Mouse (Mus musculus) right cerebral cortex, adult 18-20 months (tissue): Measurements from ENCODE around the gene Nlrc5.
"Not testable (repeated sequence)": the region's sequence is repeated elsewhere in the genome, so short reads cannot be mapped to it uniquely, and the experiment has no call there.

ENCODE experiments used
- DNase-seq: peaks from one replicate; pipeline ENCODE4 v3.0.0; 2022; ENCODE audit warnings: mixed read lengths

The Nlrc5 gene

DNA sequence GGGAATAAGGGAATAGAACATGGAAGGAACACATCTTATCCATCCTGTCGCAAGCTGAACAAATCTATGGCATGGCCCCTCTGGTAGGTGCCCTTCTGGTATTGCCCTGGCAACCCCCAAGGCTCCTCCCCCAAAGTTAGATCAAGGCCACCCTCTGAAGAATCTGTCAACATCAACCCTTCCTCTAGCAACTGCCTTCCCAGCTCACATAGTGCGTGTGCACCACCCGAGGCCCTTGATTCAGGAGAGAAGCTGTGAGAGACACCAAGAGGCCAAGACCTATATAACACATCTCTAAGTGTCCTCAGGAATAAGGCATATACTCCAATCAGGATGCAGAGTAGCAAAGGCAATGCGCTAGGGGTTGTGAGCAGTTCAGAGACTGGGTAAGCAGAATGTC is 11.9 kb upstream of the Nlrc5 start:
- no peak for DNase-seq

GRCm38 (mm10) chr8:94427953-94428352 is 6.2 kb upstream of the Nlrc5 start:
- DNase-seq: no peak

DNA sequence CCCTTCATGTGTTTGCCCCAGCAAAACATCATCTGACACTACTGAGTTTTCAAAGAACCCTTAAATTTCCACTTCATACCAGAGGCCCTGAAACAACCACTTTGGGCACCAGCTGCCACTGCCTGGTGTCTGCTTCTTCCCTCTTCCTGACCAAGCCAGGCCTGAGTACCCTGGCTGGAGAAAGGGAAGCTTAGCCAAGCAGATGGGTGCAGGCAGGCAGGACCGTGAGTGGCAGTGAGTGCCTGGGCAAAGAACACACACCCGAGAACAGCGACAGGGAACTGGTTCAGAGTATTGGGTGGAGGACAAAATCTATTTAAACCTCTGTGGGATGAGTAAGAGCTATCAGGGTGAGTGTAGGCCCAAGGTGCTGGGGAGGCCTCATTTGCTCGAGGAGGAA is 5.7 kb upstream of the Nlrc5 start:
- DNase-seq: no peak

DNA sequence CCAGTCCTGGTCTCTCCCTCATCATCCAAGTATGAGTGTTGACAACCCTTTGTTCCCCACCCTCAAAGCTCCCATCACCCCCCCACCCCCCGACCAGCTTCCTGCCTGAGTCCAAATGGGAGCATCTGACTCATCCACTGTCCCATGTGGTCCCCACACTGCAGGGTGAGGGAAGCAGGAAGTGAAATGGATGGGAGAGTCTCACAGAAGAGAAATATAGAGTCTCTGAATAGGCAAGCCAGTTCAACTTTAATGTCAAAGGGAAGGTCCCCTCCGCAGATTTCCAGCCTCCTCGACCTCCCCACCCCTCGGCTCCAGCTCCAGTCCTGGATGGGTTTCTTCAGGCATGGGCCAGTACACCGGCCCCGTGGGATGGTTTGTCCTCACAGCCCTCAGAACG is 4.8 kb upstream of the Nlrc5 start:
- no peak for DNase-seq

GRCm38 (mm10) chr8:94432212-94432611 is 1.9 kb upstream of the Nlrc5 start:
- DNase-seq: no peak

DNA sequence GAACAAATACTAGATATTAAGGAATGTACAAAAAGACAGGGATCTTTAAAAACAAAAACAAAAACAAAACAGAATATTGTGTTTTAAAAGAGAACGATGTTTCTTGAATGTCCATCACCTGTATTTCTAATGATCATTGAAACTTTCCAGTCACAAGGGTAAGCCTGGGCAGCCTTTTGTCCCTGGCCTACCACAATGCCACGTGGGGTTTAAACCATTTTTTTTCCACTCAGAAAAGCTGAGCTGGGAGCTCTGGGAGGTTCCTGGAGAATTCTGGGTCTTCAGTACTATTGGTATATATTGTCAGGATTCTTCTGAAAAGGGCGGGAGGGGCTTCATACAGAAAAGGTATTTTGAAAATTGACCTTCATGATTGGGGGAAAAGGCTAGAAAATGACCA is 802 bp downstream of the Nlrc5 start:
- no peak for DNase-seq

DNA sequence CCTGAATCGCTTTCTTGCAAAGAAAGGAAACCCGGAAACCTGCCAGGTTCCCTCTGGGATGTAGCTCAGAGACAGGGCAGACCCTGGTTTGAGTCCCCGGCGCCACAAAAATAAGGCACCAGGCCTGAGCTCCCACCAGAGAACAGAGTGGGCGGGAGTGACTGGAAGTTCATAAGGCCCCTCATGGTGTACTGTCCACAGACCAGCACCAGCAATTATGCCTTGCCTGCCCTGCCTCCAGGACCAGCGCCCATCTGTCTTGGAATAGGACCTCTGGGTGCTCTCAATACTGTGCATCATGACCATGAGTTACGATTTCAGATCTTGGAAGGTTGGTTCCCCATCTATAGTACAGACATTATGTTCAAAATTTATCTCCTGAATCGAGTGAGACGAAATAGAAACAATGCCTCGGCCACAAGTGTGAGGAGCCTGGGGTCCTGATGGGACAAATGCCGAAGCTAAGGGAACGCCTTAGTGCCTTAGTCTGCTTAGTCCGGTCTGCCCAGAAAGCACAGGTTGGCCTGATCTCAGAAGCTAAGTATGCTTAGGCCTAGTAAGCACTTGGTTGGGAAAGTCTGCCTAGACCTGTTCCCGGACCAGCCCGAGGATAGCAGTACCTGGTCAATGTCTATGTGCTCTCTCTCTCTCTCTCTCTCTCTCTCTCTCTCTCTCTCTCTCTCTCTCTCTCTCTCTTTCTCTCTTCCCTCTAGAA is 1.4 kb downstream of the Nlrc5 start:
- DNase-seq: no peak

- no peak for DNase-seq
These were observed 2.0 kb downstream of the Nlrc5 start for GRCm38 (mm10) chr8:94436112-94436572.

- DNase-seq: no peak
These were observed 2.7 kb downstream of the Nlrc5 start for GRCm38 (mm10) chr8:94436900-94437299.

DNA sequence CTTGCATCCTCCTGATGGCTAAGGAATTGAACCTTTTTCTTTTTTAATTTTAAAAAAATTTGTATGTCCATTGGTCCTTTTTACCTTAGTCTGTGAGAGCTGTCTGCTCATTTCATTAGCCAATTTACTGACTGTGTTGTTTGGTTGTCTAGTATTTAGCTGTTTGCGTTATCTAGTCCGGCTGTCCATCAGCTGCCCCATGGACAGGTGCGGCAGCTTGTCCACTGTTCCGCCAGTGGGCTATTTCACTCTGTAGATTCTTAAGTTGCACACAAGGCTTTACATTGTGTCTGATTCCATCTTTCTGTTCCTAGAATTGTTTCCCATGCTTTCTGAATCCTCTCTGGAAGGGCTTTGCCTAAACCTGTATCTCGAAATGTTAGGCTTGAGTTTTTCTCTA is 4.5 kb downstream of the Nlrc5 start:
- no peak for DNase-seq

DNA sequence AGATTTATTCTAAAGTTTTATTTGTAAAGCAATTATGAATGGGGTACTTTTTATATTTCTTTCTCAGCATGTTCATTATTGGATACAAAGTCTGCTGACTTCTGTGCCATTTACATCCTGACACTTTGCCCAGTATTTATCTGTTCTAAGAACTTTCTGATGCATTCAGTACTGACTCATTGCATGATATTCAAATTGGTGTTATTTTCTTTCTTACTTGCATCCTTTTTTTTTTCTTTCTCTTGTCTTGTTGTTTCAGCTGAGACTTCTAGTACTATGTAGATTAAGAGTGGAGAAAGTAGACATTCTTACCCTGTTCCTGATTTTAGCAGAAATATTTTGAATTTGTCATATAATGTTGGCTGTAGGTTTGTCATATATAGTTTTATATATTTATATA is 5.5 kb downstream of the Nlrc5 start:
- no peak for DNase-seq

DNA sequence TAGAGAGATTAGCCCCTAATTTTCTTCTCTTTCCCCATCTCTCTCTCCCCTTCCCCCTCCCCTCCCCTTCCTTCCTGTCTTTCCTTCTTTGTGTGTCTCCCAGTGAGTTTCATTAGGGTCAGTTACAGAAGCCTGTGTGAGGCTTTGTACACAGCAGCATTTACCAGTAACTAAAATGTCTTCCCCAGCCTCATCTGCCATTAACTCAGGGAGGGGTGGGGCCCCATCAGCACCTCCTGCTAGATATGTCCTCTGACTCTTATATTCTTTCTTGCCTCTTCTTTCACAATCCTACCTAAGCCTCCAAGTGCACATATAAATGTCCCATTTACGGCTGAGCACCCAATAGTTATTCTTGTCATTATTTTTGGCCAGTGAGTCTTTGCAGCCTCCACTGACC is 6.2 kb downstream of the Nlrc5 start:
- no peak for DNase-seq

DNA sequence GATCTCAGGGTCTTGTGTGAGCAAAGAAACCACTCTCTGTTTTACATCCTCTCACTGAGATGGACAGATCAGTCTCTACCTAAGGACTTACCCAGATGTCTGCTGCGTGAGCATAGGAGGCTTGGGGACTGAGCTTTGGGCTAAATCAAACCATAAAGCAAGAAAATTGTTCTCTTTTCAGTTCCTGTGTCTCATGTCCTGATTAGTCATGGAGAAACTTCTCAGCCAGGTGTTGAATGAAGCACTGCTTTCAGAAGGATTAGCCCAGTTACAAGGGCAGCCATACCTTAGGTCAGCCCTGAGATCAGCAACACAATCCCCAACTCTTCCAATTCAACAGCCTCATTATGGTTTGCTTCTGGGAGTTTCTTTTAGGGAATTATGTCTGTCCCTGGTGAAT is 7.5 kb downstream of the Nlrc5 start:
- no peak for DNase-seq

- DNase-seq: no peak
These were observed 9.0 kb downstream of the Nlrc5 start for GRCm38 (mm10) chr8:94443153-94443552.

- DNase-seq: no peak
These were observed 10.3 kb downstream of the Nlrc5 start for GRCm38 (mm10) chr8:94444480-94444879.

GRCm38 (mm10) chr8:94447142-94447541 is 13.0 kb downstream of the Nlrc5 start:
- no peak for DNase-seq

DNA sequence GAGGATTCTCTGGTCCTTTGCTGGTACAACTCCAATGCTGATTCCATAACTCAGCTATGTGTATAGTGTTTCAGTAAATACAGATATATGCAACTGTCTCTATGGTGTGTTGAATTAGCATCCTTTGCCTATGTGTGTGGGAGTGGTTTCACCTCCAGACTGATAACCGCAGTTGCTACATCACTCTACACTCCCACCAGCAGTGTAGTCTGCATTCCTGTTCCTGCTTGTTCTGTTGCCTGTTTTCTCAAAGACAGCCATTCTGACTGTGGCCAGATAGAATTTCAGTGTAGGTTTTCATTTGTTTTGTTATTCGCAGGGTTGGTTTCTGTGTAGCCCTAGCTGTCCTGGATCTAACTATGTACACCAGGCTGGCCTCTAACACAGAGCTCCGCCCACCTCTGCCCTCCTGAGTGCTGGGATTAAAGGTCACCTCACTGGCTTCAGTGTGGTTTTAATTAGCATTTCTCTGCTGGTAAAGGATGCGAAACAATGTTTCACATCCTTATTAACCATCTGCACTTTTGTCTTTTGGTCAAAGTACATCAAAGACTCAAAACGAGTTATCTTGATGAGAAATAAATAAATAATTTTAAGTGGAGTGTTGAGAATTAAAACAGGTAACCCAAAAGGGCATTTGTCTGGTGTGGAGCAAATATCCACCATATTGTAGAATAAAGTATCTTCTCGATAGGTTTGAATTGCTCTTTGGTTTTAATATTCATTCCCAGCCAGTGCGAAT is 13.6 kb downstream of the Nlrc5 start:
- DNase-seq: no peak

DNA sequence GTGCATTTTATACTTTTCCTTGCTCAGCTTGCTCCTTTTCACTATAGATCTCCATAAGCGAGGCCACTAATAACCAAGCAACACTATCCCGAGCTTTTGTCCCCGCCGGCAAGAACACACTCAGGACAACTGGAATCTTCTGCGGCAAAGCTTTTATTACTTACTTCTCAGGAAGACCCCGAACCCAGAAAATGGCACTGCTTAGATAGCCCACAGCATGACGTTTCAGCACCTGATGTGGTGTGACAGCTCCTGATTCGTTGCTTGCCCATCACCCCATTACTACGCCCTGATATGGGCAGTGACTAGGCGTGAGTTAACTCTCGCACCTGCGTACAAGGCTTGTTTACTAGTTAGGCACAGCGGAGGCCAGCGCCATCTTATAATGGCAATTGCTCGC is 18.8 kb downstream of the Nlrc5 start:
- DNase-seq: not testable (repeated sequence)

DNA sequence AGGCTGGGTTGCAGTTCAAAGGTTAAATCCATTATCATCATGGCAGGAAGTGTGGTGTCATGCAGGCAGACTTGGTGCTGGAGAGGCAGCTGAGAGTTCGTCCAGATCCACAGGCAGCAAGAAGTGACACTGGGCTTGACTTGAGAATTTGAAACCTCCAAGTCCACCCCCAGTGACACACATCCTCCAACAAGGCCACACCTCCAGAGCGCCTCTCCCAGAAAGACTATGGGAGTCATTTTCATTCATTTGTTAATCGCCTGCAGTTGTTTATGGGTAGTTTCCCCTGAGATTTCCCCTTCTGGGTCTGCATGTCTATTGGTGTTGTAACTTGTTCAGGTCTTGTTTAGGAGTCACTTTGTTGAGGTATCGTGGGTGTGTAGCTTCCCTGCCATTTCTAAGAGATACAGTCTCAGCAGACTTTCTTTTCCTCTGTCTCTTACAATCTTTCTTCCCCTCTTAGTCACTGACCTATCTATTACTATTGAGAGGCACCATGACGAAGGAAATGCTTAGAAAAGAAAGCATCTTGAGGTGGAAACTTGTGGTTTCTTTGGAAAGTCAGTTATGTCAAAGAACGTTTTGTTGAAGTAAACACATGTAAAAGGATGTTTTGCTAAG is 19.8 kb downstream of the Nlrc5 start:
- no peak for DNase-seq

GRCm38 (mm10) chr8:94454905-94455304 is 20.7 kb downstream of the Nlrc5 start:
- DNase-seq: no peak

DNA sequence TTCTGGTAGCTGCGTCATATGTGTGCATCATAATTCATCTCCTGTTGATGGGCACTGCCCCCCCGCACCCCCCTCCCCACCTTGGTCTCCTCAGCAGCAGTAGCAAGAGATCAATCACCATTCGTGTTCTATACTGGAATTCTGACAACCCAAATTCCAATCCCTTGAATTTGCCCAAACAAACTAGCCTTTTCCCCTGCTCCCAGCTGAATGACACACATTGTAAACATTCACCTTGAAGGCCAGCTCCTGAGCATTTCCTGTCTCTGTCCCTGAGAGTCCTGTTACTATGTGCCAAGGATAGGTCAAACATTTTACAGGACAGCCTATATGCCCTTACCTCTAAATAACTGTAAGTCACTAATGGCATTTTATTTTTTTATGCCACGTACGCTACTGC is 21.9 kb downstream of the Nlrc5 start:
- DNase-seq: no peak

DNA sequence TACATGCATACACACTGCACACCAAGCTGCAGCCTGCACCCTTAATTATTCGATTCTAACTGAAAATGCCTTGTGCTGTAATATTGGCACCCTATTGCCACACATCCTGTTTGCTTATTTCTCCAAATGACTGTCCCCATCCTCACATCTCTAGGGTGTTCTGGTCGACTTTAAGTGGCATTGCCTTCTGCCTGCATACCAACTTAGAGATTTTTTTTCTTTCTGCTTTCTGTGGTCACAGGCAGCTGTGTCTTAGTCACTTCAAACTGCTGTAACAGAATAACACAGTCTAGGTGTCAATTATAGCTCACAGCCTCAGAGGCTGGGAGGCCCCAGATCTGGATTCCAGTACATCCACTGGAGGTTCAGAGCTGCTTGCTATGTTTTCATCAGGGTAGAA is 24.4 kb downstream of the Nlrc5 start:
- no peak for DNase-seq

GRCm38 (mm10) chr8:94469656-94470055 is 35.5 kb downstream of the Nlrc5 start:
- no peak for DNase-seq

DNA sequence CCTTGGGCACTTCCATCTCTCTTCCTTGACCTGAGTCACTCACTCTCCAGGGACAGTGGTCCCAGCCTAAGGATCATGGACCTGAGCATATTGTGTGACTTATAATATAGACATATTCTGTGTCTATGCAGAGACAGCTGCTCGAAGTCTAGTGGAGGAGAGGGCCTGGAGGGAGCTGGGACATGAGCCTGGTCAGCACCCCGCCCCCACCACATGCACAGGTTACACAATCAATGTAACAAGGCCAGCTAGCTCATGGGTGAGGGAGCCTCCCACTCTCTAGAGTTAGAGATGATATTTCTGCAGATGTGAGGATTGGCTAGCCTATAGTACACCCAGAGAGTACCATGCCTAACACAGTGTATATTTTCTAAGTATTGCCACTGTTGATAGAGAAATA is 36.6 kb downstream of the Nlrc5 start:
- DNase-seq: no peak
